Mouse (Mus musculus) midbrain, embryonic 13.5 days (tissue): ENCODE measurements around the gene Chd2. TPM values are rescaled to one million over a fixed set of nuclear protein-coding genes. Genes with fewer than 3 reads are reported as not detected.
"Not testable (repeated sequence)": the region's sequence is repeated elsewhere in the genome, so short reads cannot be mapped to it uniquely, and the experiment has no call there.

Experiments
- ATAC-seq: fragments of 200-750 bp; cut with Nextera tagmentation; 2 replicates; pipeline ENCODE4 v1.8.0; 2017; ENCODE audit warnings: mild to moderate bottlenecking, moderate TSS enrichment, moderate library complexity
- H3K27ac ChIP-seq: fragments of 300-500 bp; sonication (generic); 2 replicates; pipeline ENCODE4 v1.5.1; 2015; ENCODE audit warnings: inconsistent platforms, mild to moderate bottlenecking, moderate library complexity
- H3K27me3 ChIP-seq: fragments of 300-500 bp; sonication (generic); 2 replicates; pipeline ENCODE4 v1.6.1; 2015; ENCODE audit warnings: mild to moderate bottlenecking, inconsistent platforms
- H3K36me3 ChIP-seq: fragments of 300-500 bp; sonication (generic); 2 replicates; pipeline ENCODE4 v1.6.1; 2015; ENCODE audit warnings: mild to moderate bottlenecking, inconsistent platforms
- H3K4me1 ChIP-seq: fragments of 300-500 bp; sonication (generic); replicated peaks from 2 replicates; pipeline ENCODE4 v1.6.1; 2015; ENCODE audit warnings: inconsistent platforms
- H3K4me2 ChIP-seq: fragments of 300-500 bp; sonication (generic); replicated peaks from 2 replicates; pipeline ENCODE4 v1.6.1; 2015; ENCODE audit warnings: moderate library complexity, mild to moderate bottlenecking, inconsistent platforms
- H3K4me3 ChIP-seq: fragments of 300-500 bp; sonication (generic); replicated peaks from 2 replicates; pipeline ENCODE4 v1.5.1; 2015; ENCODE audit warnings: mild to moderate bottlenecking, inconsistent platforms
- H3K9ac ChIP-seq: fragments of 300-500 bp; sonication (generic); replicated peaks from 2 replicates; pipeline ENCODE4 v1.6.1; 2015; ENCODE audit warnings: mild to moderate bottlenecking, inconsistent platforms
- H3K9me3 ChIP-seq: fragments of 300-500 bp; sonication (generic); 2 replicates; pipeline ENCODE4 v1.6.1; 2016; ENCODE audit warnings: mild to moderate bottlenecking, inconsistent platforms
- WGBS: fragments of 180-500 bp; shearing (Covaris S2); methylation state at CpG from one replicate; pipeline ENCODE4 v1.1.7; 2015; 5-methylcytosine and 5-hydroxymethylcytosine counted together
- polyA plus RNA-seq: library from polyadenylated mRNA; unstranded; fragments of >200 nt; fragmentation: Nextera tagmentation; extraction: Ambion mirVana; gene quantifications from 2 replicates; pipeline ENCODE4 v1.2.1, GENCODE M21; 2015

The Chd2 gene
- polyA plus RNA-seq, 1 experiment from 2014 or later = 48.5 TPM

DNA sequence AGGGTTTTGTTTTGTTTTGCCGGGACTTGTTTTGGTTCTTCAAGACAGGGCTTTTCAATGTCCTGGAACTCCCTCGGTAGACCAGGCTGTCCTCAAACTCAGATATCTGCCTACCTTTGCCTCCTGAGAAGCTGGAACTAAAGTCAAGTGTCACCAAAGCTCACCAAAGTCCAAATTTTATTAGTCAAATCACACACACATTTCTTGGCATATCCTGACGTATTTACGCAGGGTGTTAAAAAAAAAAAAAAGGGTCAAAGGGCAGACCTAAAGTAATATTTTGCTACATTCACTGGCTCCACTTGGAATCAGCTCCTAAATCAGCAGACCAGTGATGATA lies 5.8 kb downstream of the Chd2 start:
- Histone ChIP-seq H3K9me3 (no peaks in the 10 kb centered on the region), H3K9ac (no peak overlapping the region), H3K27me3 (no peaks in the 10 kb centered on the region), H3K4me3 (no peak overlapping the region), H3K4me2 (no peak overlapping the region), H3K4me1 (peaks cover 59% of the 10 kb centered on the region), H3K36me3 (no peaks in the 10 kb centered on the region), H3K27ac (no peak overlapping the region; the same call in 1 of the 2 replicates)
- WGBS = 75% methylated on average over 4 of the region's 4 CpGs
- no peak for ATAC-seq

DNA sequence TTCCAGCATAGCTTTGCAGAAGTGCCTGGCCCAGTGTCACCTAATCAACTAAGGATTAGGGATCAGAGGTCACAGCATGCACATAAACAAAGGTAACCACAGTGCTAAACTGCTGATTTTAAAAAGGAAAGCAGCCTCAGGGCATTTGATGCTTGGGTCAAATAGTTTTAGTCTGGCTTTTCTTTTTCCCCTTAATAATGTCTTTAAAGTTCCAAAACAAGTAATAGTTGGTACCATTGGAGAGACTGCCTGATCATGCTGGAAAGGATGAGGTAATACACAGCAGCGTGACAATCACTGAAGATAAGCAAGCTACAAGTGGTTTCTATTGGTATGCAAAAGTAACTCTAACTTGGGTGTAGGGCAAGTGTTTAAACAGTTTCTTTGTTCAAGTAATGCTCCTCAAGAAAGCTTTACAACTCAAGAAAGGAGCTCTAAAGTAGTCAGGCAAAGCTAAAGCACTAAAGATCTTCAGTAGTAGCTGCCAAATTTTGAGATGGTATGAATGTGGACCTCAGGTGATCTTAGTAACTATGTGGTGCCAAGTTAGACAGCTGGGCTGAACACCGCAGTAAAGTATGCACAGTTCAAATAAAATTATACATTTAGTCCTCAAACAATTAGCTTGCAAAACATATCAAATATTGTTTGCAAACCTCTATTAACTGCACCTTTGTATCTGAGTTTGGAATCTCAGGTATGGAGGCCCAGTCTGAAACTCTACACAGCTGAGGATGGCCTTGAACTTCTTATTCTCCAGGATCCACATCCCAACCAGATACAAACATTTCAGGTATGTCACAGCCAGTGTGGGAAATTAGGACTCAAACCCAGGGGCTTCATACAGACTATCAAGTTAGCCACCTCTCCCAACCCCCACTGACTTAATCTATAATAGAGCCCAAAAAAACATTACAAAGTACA lies 6.4 kb downstream of the Chd2 start:
- no peak overlapping the region for H3K4me3 ChIP-seq
- H3K27me3 ChIP-seq = no peaks in the 10 kb centered on the region
- H3K9me3 ChIP-seq = no peaks in the 10 kb centered on the region
- no peak overlapping the region for H3K9ac ChIP-seq
- no peak for ATAC-seq
- H3K4me1 ChIP-seq = peaks cover 62% of the 10 kb centered on the region
- no peaks in the 10 kb centered on the region for H3K36me3 ChIP-seq
- H3K4me2 ChIP-seq = no peak overlapping the region
- no peak overlapping the region; the same call in 1 of the 2 replicates for H3K27ac ChIP-seq
- 78% methylated on average over 2 of the region's 2 CpGs for WGBS

DNA sequence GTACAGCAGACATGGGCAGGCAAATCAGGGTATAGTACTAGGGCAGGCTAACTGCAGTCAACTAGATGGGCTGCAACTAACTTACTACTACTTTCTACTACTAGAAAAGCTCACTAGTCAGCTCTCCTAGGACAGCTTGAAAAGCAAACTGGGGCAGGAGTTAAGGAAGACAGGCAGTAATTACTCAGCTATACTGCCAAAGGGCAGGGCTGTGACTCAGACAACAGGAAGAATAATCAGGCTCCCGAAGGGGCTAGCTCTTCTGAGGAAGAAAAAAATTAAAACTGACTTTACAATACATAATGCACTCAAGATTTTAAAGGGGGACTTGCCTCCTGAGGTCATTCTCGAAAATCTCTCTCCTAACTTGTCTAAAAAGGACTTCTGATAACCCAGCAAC lies 8.2 kb downstream of the Chd2 start:
- WGBS = 54% methylated on average over 2 of the region's 2 CpGs
- Histone ChIP-seq H3K9ac (no peak overlapping the region), H3K4me1 (peaks cover 68% of the 10 kb centered on the region)

DNA sequence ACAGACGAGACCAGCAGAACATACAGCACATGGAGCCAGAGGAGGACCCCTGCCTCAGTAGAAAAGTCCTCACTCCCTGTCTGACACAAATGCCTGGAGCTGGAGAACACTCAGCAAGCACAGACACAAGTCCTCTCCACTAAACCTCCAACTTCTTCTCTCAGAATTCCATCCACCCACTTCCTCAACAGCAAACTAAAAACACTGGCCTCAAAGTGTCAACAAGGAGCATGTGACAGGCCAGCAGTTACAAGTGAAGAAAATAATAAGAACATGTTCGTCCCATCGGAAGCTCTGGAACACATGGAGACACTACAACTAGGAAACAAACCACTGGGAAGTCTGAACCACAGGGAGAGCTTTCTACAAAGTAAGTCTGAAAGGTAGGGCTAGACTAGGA lies 8.7 kb downstream of the Chd2 start:
- Histone ChIP-seq H3K36me3 (no peaks in the 10 kb centered on the region), H3K9me3 (no peaks in the 10 kb centered on the region), H3K4me3 (no peak overlapping the region), H3K4me2 (no peak overlapping the region), H3K4me1 (peaks cover 68% of the 10 kb centered on the region), H3K27ac (peak overlapping the region; percentile 56), H3K27me3 (no peaks in the 10 kb centered on the region), H3K9ac (no peak overlapping the region)
- WGBS = 78% methylated on average over 3 of the region's 3 CpGs
- no peak for ATAC-seq

More for the DNA sequence above, 8.2 kb downstream of the Chd2 start:
- Histone ChIP-seq H3K27ac (peak overlapping the region; percentile 56; the same call in 1 of the 2 replicates), H3K4me3 (no peak overlapping the region), H3K9me3 (no peaks in the 10 kb centered on the region), H3K27me3 (no peaks in the 10 kb centered on the region), H3K36me3 (no peaks in the 10 kb centered on the region), H3K4me2 (no peak overlapping the region)
- no peak for ATAC-seq

DNA sequence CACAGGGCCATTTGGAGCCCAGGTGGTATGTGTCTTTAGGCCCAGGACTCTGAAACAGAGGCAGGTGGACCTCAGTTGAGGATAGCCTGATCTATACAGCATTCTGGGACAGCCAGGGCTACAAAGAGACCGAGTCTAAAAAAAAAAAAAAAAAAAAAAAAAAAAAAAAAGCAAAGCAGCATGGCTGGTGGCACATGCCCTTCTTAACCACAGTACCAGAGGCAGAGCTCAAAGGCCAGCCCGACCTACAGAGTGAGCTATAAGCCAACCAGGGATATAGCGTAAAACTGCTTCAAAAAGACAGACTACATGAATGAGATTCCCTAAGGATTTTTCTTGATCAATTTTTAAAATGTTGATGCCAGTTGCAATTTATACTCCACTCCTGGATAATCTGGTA lies 9.5 kb downstream of the Chd2 start:
- Histone ChIP-seq H3K9me3 (no peaks in the 10 kb centered on the region), H3K4me1 (peaks cover 67% of the 10 kb centered on the region), H3K27ac (peak overlapping the region; percentile 33), H3K36me3 (no peaks in the 10 kb centered on the region), H3K4me2 (no peak overlapping the region), H3K27me3 (no peaks in the 10 kb centered on the region), H3K4me3 (no peak overlapping the region), H3K9ac (no peak overlapping the region)
- ATAC-seq = no peak
- 72% methylated on average over 3 of the region's 3 CpGs for WGBS

DNA sequence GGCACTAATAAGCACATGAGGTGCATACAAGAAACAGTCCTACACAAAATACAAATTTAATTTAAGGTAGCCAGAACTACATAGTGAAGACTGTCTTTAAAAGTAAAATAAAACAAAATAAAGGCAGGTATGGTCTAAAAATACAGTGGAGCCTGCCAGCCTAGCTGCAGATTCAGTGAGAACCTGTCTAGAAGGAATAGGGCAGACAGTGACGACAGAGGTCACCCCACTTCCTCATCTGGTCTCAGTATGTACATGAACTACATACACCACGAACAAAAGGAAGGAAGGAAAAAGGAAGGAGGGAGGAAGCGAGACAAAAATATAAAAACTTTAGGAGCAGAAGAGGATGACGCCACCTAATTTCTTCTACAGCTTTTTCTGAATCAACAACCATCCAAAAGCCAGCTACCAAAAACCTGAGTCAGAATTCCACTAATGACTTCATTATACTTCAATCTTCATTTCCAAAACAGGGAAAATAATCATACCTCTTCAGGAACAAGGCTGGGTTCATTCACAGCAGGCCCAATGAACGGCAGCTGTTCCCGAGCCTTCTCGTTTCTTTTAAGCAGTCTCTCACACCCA lies 10.0 kb downstream of the Chd2 start:
- H3K9ac ChIP-seq = no peak overlapping the region
- H3K4me2 ChIP-seq = no peak overlapping the region
- H3K9me3 ChIP-seq = no peaks in the 10 kb centered on the region
- peak overlapping the region; percentile 33 for H3K27ac ChIP-seq
- no peak for ATAC-seq
- no peaks in the 10 kb centered on the region for H3K36me3 ChIP-seq
- 83% methylated on average over 7 of the region's 7 CpGs for WGBS
- no peak overlapping the region for H3K4me3 ChIP-seq
- H3K4me1 ChIP-seq = peaks cover 62% of the 10 kb centered on the region
- no peaks in the 10 kb centered on the region for H3K27me3 ChIP-seq

DNA sequence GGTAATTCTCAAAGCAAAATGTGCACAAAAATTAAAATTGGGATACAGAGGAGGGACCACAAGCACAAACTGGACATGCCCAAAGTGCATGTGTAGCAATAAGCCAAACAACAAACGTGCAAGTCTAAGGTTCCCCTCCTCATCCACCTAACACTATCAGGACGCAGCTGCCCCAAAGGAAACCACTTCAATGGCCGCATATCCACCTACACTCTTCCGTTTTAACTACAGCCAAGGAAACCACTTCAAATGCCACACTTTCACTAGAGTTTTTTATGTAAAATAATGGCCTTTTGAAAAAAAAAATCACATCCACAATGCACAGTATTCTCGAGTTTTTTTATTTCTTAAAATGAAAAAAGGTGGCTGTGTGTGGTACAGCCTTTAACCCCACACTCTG lies 10.8 kb downstream of the Chd2 start:
- no peak overlapping the region for H3K27ac ChIP-seq
- H3K4me2 ChIP-seq = no peak overlapping the region
- H3K4me3 ChIP-seq = no peak overlapping the region
- no peaks in the 10 kb centered on the region for H3K9me3 ChIP-seq
- H3K36me3 ChIP-seq = no peaks in the 10 kb centered on the region
- H3K27me3 ChIP-seq = no peaks in the 10 kb centered on the region
- no peak for ATAC-seq
- WGBS = 86% methylated on average over 5 of the region's 5 CpGs
- H3K4me1 ChIP-seq = peaks cover 57% of the 10 kb centered on the region
- no peak overlapping the region for H3K9ac ChIP-seq

DNA sequence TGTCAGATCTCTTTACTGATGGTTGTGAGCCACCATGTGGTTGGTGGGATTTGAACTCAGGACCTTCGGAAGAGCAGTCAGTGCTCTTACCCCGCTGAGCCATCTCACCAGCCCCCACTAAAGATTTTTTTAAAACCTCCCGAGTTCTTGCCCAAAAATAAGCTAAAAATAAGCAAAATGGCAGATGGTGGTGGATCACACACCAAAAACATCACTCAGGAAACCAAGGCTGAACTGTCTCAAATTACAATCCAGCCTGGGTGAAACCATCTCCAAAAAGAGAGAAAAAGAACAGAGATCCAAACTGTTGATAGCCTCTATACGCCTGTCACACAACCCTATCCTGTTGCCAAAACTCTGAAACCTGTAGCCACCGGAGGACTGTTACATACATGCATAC lies 11.5 kb downstream of the Chd2 start:
- H3K4me1 ChIP-seq = peaks cover 50% of the 10 kb centered on the region
- H3K27me3 ChIP-seq = no peaks in the 10 kb centered on the region
- ATAC-seq = no peak
- no peaks in the 10 kb centered on the region for H3K36me3 ChIP-seq
- no peak overlapping the region for H3K4me3 ChIP-seq
- no peak overlapping the region; the same call in 1 of the 2 replicates for H3K27ac ChIP-seq
- no peak overlapping the region for H3K9ac ChIP-seq
- WGBS = 95% methylated on average over 5 of the region's 5 CpGs
- H3K4me2 ChIP-seq = no peak overlapping the region
- no peaks in the 10 kb centered on the region for H3K9me3 ChIP-seq

DNA sequence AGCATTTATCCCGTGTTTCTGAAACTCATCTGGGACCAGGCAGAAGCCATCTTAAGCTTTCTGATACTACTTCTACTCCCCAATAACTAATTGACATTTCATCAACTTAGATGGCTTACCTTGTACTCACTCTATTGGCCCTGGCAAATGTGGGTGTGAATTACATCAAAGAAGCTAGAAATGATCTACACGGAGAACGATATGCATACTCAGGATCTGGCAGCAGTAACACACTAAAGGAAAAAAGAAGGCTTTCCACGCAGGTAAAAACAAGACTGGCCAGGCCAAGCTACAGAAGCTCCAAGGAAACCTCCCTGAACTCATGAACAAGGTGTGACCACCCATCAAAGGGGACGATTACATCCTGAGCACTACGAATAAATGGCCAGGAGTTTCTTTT lies 12.4 kb downstream of the Chd2 start:
- H3K9ac ChIP-seq = no peak overlapping the region
- no peak overlapping the region for H3K4me3 ChIP-seq
- H3K4me1 ChIP-seq = peaks cover 50% of the 10 kb centered on the region
- H3K9me3 ChIP-seq = no peaks in the 10 kb centered on the region
- H3K36me3 ChIP-seq = no peaks in the 10 kb centered on the region
- ATAC-seq = no peak
- H3K4me2 ChIP-seq = no peak overlapping the region
- no peak overlapping the region for H3K27ac ChIP-seq
- no peaks in the 10 kb centered on the region for H3K27me3 ChIP-seq
- WGBS = 89% methylated on average over 6 of the region's 6 CpGs

DNA sequence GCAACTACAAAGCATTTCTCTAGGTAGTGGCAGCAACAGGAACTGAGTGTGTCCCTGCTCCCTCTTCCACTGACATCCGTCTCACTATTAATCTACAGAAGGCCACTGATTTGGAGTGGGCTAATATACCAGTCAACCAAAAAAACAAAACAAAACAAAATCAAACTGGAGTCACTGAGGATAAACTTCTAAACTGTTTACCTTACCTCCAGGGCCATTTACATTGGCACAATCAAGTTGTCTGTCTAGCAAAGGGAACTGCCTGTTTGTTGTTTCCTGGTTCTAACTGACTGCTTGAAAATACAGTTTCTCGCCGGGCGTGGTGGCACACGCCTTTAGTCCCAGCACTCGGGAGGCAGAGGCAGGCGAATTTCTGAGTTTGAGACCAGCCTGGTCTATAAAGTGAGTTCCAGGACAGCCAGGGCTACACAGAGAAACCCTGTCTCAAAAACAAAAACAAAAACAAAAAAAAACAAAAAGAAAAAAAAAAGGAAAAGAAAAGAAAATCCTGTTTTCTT lies 13.2 kb downstream of the Chd2 start:
- peaks cover 44% of the 10 kb centered on the region for H3K4me1 ChIP-seq
- not testable (repeated sequence) for H3K27me3 ChIP-seq, ATAC-seq, H3K27ac ChIP-seq, H3K36me3 ChIP-seq, H3K9ac ChIP-seq, H3K9me3 ChIP-seq, H3K4me3 ChIP-seq, H3K4me2 ChIP-seq
- 94% methylated on average over 7 of the region's 7 CpGs for WGBS

DNA sequence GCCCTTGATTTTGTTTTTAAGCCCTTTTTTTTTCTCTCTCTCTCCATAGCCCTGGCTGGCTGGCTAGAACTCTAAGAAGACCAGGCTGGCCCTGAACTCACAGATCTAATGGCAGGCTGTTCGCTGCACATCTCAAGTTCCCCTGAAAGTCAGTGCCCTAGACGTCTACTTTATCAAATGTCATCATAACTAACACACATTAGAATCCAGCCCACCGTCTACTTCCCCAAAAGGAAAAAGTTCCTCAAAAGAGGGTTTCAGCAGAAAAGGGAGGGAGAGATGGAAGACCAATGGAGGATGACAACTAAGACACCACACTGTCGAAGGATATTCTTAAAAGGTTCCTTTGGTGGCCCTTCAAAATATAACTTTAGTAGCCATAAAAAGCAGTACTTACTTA lies 14.4 kb downstream of the Chd2 start:
- Histone ChIP-seq H3K9ac (no peak overlapping the region), H3K4me3 (no peak overlapping the region), H3K4me1 (peaks cover 35% of the 10 kb centered on the region), H3K27ac (no peak overlapping the region), H3K27me3 (no peaks in the 10 kb centered on the region), H3K4me2 (no peak overlapping the region), H3K9me3 (no peaks in the 10 kb centered on the region), H3K36me3 (no peaks in the 10 kb centered on the region)
- WGBS = 93% methylated on average over 4 of the region's 4 CpGs
- ATAC-seq = no peak

DNA sequence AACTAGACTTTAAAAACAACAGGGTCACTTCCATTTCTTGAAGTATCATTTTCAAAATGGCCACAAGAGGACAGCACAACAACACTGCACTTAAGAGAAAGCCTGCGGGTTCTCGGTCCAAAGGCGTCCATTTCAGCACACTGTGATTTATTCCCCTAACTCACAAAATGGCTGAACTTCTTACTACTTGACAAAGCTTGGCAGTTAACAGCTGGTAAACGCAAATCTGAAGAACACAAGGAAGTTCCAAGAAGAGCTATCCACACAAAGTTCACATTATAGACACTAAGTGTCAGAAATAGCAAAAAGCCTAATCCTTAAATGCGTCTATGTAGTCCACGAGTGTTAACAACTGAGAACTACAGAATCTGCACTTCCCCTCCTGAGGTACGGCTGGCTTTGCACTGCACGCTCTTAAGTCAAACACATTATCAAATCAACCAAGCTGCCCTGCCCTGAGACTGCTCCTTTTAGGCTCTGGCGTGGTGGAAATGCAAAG lies 17.1 kb downstream of the Chd2 start:
- H3K36me3 ChIP-seq = peaks cover 13% of the 10 kb centered on the region
- H3K4me1 ChIP-seq = peaks cover 23% of the 10 kb centered on the region
- H3K27ac ChIP-seq = peak overlapping the region; percentile 90
- H3K4me2 ChIP-seq = peak overlapping the region; percentile 19; the same call in 1 of the 2 replicates
- H3K27me3 ChIP-seq = no peaks in the 10 kb centered on the region
- no peak overlapping the region for H3K9ac ChIP-seq
- no peaks in the 10 kb centered on the region for H3K9me3 ChIP-seq
- 44% methylated on average over 9 of the region's 9 CpGs for WGBS
- peak; percentile 75 for ATAC-seq
- H3K4me3 ChIP-seq = no peak overlapping the region
